Mouse (Mus musculus): ENCODE measurements around the gene Gm11099.

Gm11099 gene

GRCm38 (mm10) chr2:58859134-58859533 is at the start of gene Gm11099:
Gm11099 (plus strand) TSS chr2:58859434.
- no peak for DNase-seq (ENCODE audit: low spot score)

- DNase-seq (ENCODE audit: low spot score), result no peak
Observed at GRCm38 (mm10) chr2:58812941-58813340, 46.3 kb upstream of the Gm11099 start.

- no peak for DNase-seq (ENCODE audit: low spot score)
Observed at GRCm38 (mm10) chr2:58828910-58829600, 30.2 kb upstream of the Gm11099 start.

GRCm38 (mm10) chr2:58829981-58830742 is 29.1 kb upstream of the Gm11099 start:
- DNase-seq (ENCODE audit: low spot score), result no peak

- DNase-seq (ENCODE audit: low spot score), result no peak
Observed at GRCm38 (mm10) chr2:58832253-58832980, 26.8 kb upstream of the Gm11099 start.

GRCm38 (mm10) chr2:58841021-58841420 is 18.2 kb upstream of the Gm11099 start:
- no peak for DNase-seq (ENCODE audit: low spot score)

- DNase-seq (ENCODE audit: low spot score), result no peak
Observed at GRCm38 (mm10) chr2:58842443-58842842, 16.8 kb upstream of the Gm11099 start.

- DNase-seq (ENCODE audit: low spot score), result no peak
Observed at GRCm38 (mm10) chr2:58844499-58844898, 14.7 kb upstream of the Gm11099 start.

- no peak for DNase-seq (ENCODE audit: low spot score)
Observed at GRCm38 (mm10) chr2:58879876-58880275, 20.6 kb downstream of the Gm11099 start.

GRCm38 (mm10) chr2:58905057-58905456 is 45.8 kb downstream of the Gm11099 start:
- no peak for DNase-seq (ENCODE audit: low spot score)

GRCm38 (mm10) chr2:58906814-58907516 is 47.7 kb downstream of the Gm11099 start:
- no peak for DNase-seq (ENCODE audit: low spot score)

GRCm38 (mm10) chr2:58912339-58912738 is 53.1 kb downstream of the Gm11099 start:
- no peak for DNase-seq (ENCODE audit: low spot score)

GRCm38 (mm10) chr2:58918351-58918750 is 59.1 kb downstream of the Gm11099 start:
- no peak for DNase-seq (ENCODE audit: low spot score)

GRCm38 (mm10) chr2:58925551-58925950 is 66.3 kb downstream of the Gm11099 start:
- DNase-seq (ENCODE audit: low spot score), result no peak

- no peak for DNase-seq (ENCODE audit: low spot score)
Observed at GRCm38 (mm10) chr2:58941361-58941760, 82.1 kb downstream of the Gm11099 start.

- no peak for DNase-seq (ENCODE audit: low spot score)
Observed at GRCm38 (mm10) chr2:58948796-58949195, 89.6 kb downstream of the Gm11099 start.

- no peak for DNase-seq (ENCODE audit: low spot score)
Observed at GRCm38 (mm10) chr2:58952101-58952500, 92.9 kb downstream of the Gm11099 start.

- DNase-seq (ENCODE audit: low spot score), result no peak
Observed at GRCm38 (mm10) chr2:58956351-58956750, 97.1 kb downstream of the Gm11099 start.

GRCm38 (mm10) chr2:58956770-58957300 is 97.6 kb downstream of the Gm11099 start:
- DNase-seq (ENCODE audit: low spot score), result no peak

All from urinary bladder, postnatal 10 days (tissue).